Mouse (Mus musculus): ENCODE results near the gene 1810010D01Rik. TPM values are rescaled to one million over a fixed set of nuclear protein-coding genes. Genes with fewer than 3 reads are reported as not detected.

Gene 1810010D01Rik
- polyA plus RNA-seq, 1 experiment, result 4.4 TPM

DNA sequence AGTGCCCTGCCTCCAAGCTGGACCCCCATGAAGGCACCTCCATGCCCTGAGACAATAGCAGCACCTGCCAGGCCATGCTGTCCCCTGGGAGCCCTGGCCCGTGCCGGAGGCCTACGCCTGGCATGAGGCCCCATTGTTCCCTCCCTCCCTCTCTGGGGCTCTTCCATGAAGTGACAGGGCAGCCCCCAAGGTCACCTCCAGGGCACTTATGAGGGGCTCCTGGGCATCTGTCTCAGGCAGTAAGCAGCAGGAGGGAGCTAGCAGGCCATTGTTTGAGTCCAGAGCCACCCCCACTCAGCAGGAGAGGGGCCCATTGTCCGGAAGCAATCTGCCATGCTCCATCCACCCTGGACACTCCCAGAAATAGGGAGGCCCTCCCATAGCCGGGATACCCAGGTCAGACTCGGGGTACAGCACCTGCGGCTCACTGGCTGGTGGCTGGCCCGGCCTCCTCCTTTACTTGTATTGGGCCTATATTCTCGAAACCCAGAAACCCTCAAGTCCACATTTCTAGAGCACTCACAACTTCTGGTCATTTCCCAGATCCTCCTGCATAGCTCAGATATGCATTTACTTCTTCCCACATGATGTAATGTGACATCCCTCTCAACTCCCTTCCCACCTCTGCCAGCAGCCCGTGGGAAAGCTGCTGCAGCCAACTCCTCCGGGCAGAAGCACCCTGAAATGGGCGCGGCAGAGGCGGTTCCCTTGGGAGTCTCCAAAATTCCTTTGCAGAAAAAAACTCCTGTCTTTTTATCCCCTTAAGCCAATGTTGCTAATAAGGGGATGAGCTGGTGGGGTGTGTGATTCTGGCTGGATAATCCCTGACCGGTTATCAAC, 30.9 kb downstream of the 1810010D01Rik start:
- no peak for DNase-seq (ENCODE audit: low spot score)

- DNase-seq (ENCODE audit: low spot score), result no peak
Observed at GRCm38 (mm10) chr7:145173563-145173962, 34.4 kb downstream of the 1810010D01Rik start.

DNA sequence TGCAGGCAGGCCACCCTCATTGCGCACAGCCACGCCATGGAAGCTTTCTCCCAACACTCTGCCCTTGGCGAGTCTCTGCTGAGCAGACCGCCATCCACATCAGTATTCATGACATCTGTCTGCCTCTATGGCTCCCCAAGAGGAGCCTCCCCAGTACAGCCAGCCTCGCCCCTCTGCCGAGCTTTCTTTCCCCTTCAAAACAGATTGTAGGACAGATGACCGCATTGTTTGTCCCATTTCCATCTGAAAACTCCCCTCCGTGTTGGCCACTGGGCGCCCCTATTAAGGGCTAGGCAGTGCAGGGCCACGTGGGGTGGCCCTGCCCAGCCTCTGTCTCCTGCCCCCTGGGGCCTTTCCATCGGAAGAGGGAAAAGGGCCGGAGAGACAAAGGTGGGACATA, 34.8 kb downstream of the 1810010D01Rik start:
- DNase-seq (ENCODE audit: low spot score), result no peak

- DNase-seq (ENCODE audit: low spot score), result no peak
Observed at GRCm38 (mm10) chr7:145169703-145170102, 38.2 kb downstream of the 1810010D01Rik start.

DNA sequence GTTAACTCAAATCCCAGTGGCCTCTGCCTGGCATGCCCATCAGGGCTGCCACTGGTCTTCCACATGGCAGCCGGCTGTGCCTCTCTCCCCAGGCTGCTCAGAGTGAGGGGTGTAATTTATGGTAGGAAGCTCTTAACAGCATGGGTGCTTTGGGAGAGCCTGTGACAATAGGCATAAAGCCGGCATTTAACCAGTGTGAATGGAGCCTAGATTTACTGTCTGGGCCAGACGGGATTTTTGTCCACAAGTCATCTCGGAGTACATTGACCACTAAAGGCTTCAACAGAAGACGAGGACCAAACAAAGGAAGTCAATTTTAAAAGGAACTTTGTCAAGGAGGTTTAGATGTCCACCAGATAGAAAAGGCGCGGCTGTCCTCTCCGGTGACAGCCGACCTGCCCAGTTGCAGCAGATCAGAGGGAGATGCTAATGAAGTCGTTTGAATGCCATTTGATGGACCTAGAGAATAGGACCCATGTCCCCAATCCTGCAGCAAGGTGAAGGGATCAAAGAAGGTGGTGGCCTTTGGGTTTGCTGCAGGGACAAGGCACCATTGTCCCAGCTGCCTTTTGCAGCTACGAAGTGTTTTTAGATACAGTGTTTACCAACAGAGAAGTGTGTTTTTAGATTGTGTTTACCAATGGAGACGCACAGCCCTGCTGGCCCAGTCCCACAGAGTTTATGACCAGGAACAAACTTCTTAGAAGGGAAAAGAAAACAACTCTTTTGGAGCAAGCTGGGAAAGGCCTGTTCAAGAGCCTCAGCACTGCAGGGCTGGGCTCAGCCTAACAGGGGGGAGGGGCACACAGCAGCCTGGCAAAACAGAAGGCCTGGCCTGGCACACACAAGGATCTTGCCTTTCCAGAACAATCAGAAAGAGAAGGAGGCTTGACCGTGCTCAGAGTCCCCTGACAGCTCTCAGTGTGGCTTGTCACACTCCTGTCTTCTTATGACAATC, 48.4 kb downstream of the 1810010D01Rik start:
- no peak for DNase-seq (ENCODE audit: low spot score)

Other genes starting within 250 kb of the 1810010D01Rik start
- 28.4 and 32.4 TPM in 2 replicates for gene Tpcn2, start 75.9 kb upstream of the 1810010D01Rik start, polyA plus RNA-seq (2012; rRNA removed)
- 46.0 and 52.3 TPM in 2 replicates for gene Mrgprf, start 92.7 kb upstream of the 1810010D01Rik start, polyA plus RNA-seq (2012; rRNA removed)
- not detected in 2 replicates for gene Mrgprd, start 106.7 kb upstream of the 1810010D01Rik start, polyA plus RNA-seq (2012; rRNA removed)